Mouse (Mus musculus) midbrain, embryonic 12.5 days (tissue): ENCODE data around the gene Mon2. TPM values are rescaled to one million over a fixed set of nuclear protein-coding genes. Genes with fewer than 3 reads are reported as not detected.

Experiments
- ATAC-seq: fragments of 200-750 bp; cut with Nextera tagmentation; 2 replicates; pipeline ENCODE4 v1.8.0; 2017; ENCODE audit warnings: low read depth, moderate TSS enrichment, moderate library complexity; ENCODE audit not compliant: low FRiP score
- H3K27ac ChIP-seq: fragments of 300-500 bp; sonication (generic); replicated peaks from 2 replicates; pipeline ENCODE4 v1.5.1; 2016; ENCODE audit warnings: mild to moderate bottlenecking
- H3K27me3 ChIP-seq: fragments of 300-500 bp; sonication (generic); 2 replicates; pipeline ENCODE4 v1.6.1; 2016; ENCODE audit warnings: mild to moderate bottlenecking
- H3K36me3 ChIP-seq: fragments of 300-500 bp; sonication (generic); 2 replicates; pipeline ENCODE4 v1.6.1; 2016
- H3K4me1 ChIP-seq: fragments of 300-500 bp; sonication (generic); 2 replicates; pipeline ENCODE4 v1.6.1; 2016
- H3K4me2 ChIP-seq: fragments of 300-500 bp; sonication (generic); replicated peaks from 2 replicates; pipeline ENCODE4 v1.6.1; 2016; ENCODE audit warnings: mild to moderate bottlenecking, moderate library complexity
- H3K4me3 ChIP-seq: fragments of 300-500 bp; sonication (generic); 2 replicates; pipeline ENCODE4 v1.5.1; 2016; ENCODE audit warnings: mild to moderate bottlenecking
- H3K9ac ChIP-seq: fragments of 300-500 bp; sonication (generic); replicated peaks from 2 replicates; pipeline ENCODE4 v1.6.1; 2016; ENCODE audit warnings: mild to moderate bottlenecking, moderate library complexity
- H3K9me3 ChIP-seq: fragments of 300-500 bp; sonication (generic); 2 replicates; pipeline ENCODE4 v1.6.1; 2016; ENCODE audit warnings: mild to moderate bottlenecking
- WGBS: fragments of 180-500 bp; shearing (Covaris S2); methylation state at CpG from one replicate; pipeline ENCODE4 v1.1.7; 2016; 5-methylcytosine and 5-hydroxymethylcytosine counted together
- polyA plus RNA-seq: library from polyadenylated mRNA; unstranded; fragments of >200 nt; fragmentation: Nextera tagmentation; extraction: Ambion mirVana; gene quantifications from 2 replicates; pipeline ENCODE4 v1.2.1, GENCODE M21; 2016

Mon2 gene
- polyA plus RNA-seq, 1 experiment from 2014 or later: 42.1 TPM

DNA sequence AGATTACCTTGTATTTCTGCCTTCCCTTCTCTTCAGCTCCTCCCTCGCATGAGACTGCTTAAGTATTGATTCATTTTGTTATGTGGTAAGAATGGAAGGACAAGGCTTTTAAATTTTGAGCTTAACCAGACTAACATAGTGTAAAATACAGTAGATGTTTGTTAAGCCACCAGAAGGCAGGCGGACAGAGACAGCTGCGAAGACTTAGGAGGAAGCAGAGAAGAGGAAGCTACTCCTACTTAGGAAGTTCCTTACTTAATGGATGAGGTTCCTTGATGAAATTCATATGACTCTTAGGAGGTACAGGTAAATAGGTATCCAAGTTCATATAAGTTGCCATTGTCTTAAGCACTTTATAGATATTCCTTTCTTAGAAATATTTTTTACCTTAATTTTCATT is 16.3 kb upstream of the Mon2 start:
- Histone ChIP-seq H3K4me2 (no peak overlapping the region), H3K4me3 (no peak overlapping the region), H3K9ac (no peak overlapping the region), H3K27me3 (no peaks in the 10 kb centered on the region), H3K9me3 (no peaks in the 10 kb centered on the region), H3K36me3 (no peaks in the 10 kb centered on the region), H3K4me1 (no peaks in the 10 kb centered on the region), H3K27ac (no peak overlapping the region)
- no peak for ATAC-seq
- WGBS: 83% methylated on average over 3 of the region's 3 CpGs

- no peaks in the 10 kb centered on the region for H3K4me1 ChIP-seq
- no peak overlapping the region for H3K27ac ChIP-seq
- H3K27me3 ChIP-seq: no peaks in the 10 kb centered on the region
- ATAC-seq: peak; percentile 66
- WGBS: 32% methylated on average over 5 of the region's 5 CpGs
- H3K9me3 ChIP-seq: no peaks in the 10 kb centered on the region
- H3K9ac ChIP-seq: no peak overlapping the region
- H3K4me3 ChIP-seq: no peak overlapping the region
- H3K4me2 ChIP-seq: no peak overlapping the region
- H3K36me3 ChIP-seq: no peaks in the 10 kb centered on the region
These were observed 15.4 kb upstream of the Mon2 start for GRCm38 (mm10) chr10:123091737-123092136.

DNA sequence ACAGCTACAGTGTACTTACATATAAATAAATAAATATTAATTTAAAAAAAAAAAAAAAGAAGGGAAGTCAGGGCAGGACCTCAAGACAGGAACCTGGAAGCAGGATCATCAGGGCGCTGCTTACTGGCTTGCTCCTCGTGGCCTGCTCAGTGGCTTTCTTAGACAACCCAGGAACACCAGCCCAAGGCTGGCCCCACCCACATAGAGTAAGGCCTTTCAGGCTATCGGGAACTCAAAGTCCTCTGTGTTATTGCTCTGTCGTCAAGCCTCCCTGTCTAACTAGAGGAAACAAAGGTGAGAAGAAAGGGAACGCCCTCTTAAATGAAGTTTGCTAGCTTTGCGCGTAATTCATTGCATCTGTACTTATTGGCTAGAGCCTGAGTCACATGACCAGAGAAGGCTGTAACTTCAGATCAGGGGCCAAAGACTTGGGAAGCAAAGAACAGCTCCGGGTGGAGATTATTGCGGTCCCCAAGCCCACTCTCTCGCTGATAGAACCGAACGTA is 13.2 kb upstream of the Mon2 start:
- Histone ChIP-seq H3K9ac (no peak overlapping the region), H3K27me3 (no peaks in the 10 kb centered on the region), H3K27ac (no peak overlapping the region), H3K36me3 (no peaks in the 10 kb centered on the region), H3K4me1 (no peaks in the 10 kb centered on the region; the same call in 1 of the 2 replicates), H3K9me3 (no peaks in the 10 kb centered on the region), H3K4me3 (no peak overlapping the region), H3K4me2 (no peak overlapping the region)
- ATAC-seq: no peak
- WGBS: 83% methylated on average over 12 of the region's 12 CpGs

DNA sequence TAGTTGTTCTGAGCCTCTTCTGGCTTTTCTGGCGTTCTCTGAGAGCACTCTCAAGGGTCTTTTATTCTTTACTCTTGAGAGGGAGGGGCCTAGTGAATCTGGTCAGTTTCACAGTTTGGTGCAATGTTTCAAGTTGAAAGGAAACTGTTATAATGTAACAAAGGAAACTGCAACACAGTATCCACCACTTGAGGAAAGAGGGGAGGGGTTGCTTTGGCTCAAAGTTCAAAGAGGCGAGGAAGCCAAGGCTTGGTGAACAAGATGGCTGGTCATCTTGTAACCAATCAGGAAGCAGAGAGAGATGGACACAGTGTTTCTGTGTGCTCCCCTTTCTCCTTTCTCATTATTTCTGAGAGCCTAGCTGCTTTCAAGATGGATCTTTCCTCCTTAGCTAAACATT is 10.5 kb upstream of the Mon2 start:
- no peak overlapping the region for H3K4me3 ChIP-seq
- H3K27me3 ChIP-seq: no peaks in the 10 kb centered on the region
- no peaks in the 10 kb centered on the region; the same call in 1 of the 2 replicates for H3K4me1 ChIP-seq
- whole genome bisulfite sequencing: 71% methylated on average over 2 of the region's 2 CpGs
- H3K9me3 ChIP-seq: no peaks in the 10 kb centered on the region
- H3K27ac ChIP-seq: no peak overlapping the region
- H3K4me2 ChIP-seq: no peak overlapping the region
- no peak overlapping the region for H3K9ac ChIP-seq
- no peaks in the 10 kb centered on the region for H3K36me3 ChIP-seq
- no peak for ATAC-seq

- no peak overlapping the region for H3K4me2 ChIP-seq
- H3K4me1 ChIP-seq: no peaks in the 10 kb centered on the region; the same call in 1 of the 2 replicates
- no peak overlapping the region for H3K27ac ChIP-seq
- no peak overlapping the region for H3K9ac ChIP-seq
- no peak for ATAC-seq
- no peaks in the 10 kb centered on the region for H3K27me3 ChIP-seq
- H3K4me3 ChIP-seq: no peak overlapping the region
- 74% methylated on average over 10 of the region's 10 CpGs for WGBS
- H3K9me3 ChIP-seq: no peaks in the 10 kb centered on the region
- no peaks in the 10 kb centered on the region for H3K36me3 ChIP-seq
These were observed 8.8 kb upstream of the Mon2 start for GRCm38 (mm10) chr10:123084900-123085641.

DNA sequence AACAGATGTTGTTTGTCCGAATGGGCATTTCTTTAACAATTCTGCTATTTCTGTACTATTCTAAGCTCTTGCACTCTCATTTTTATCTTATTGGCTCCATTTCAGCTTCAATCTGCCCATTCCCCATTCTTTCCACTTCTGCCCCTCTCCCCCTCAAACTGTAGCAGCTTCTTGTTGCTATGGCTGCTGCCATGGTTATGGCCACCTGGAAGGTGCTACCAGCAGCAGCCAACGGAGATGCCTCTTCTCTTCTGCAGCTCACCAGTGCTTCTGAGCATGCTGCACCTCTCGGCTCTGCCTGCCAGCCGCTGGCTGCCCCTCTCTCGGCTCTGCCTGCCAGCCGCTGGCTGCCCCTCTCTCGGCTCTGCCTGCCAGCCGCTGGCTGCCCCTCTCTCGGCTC is 8.0 kb upstream of the Mon2 start:
- H3K4me3 ChIP-seq: no peak overlapping the region
- H3K36me3 ChIP-seq: no peaks in the 10 kb centered on the region
- no peak overlapping the region for H3K27ac ChIP-seq
- 69% methylated on average over 9 of the region's 9 CpGs for WGBS
- no peak overlapping the region for H3K4me2 ChIP-seq
- H3K9ac ChIP-seq: no peak overlapping the region
- no peak for ATAC-seq
- no peaks in the 10 kb centered on the region; the same call in 1 of the 2 replicates for H3K4me1 ChIP-seq
- H3K9me3 ChIP-seq: no peaks in the 10 kb centered on the region
- no peaks in the 10 kb centered on the region for H3K27me3 ChIP-seq

GRCm38 (mm10) chr10:123075751-123076242 is 508 bp downstream of the Mon2 start:
- Histone ChIP-seq H3K9ac (peak overlapping the region; percentile 84), H3K27me3 (no peaks in the 10 kb centered on the region), H3K36me3 (peaks cover 6% of the 10 kb centered on the region; the same call in 1 of the 2 replicates), H3K4me1 (peaks cover 11% of the 10 kb centered on the region), H3K27ac (peak overlapping the region; percentile 73), H3K4me3 (peak overlapping the region; percentile 97), H3K9me3 (no peaks in the 10 kb centered on the region), H3K4me2 (peak overlapping the region; percentile 68)
- WGBS: under 1% methylated on average over 42 of the region's 48 CpGs
- peak; percentile 81 for ATAC-seq

GRCm38 (mm10) chr10:123071997-123072396 is 4.3 kb downstream of the Mon2 start:
- Histone ChIP-seq H3K4me2 (no peak overlapping the region), H3K4me1 (peaks cover 11% of the 10 kb centered on the region), H3K9ac (no peak overlapping the region), H3K36me3 (peaks cover 14% of the 10 kb centered on the region), H3K9me3 (0 out of 2 replicates have a peak, but pooled peaks cover 5% of the 10 kb centered on the region), H3K27me3 (no peaks in the 10 kb centered on the region), H3K4me3 (no peak overlapping the region), H3K27ac (no peak overlapping the region)
- no peak for ATAC-seq
- WGBS: 94% methylated on average over 2 of the region's 2 CpGs

DNA sequence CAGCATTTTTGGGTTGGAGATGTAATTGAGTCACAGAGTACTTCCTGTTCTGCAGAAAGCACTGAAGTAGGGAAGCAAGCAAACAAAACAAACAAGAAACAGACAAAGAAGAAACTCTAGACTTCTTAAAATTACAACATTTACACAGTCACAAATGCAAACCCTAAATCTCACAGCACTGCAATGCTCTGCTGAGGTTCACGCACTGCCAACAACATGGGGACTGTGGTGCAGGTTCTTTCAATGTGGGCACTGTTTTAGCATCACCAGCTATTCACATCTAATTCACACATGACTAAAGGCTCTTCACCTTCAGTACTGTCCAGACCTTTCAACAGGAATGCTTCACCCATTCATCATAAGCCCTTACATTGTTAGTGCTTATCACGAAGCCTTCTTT is 13.3 kb downstream of the Mon2 start:
- Histone ChIP-seq H3K36me3 (no peaks in the 10 kb centered on the region), H3K4me1 (no peaks in the 10 kb centered on the region), H3K9ac (no peak overlapping the region), H3K4me2 (no peak overlapping the region), H3K4me3 (no peak overlapping the region), H3K27me3 (no peaks in the 10 kb centered on the region), H3K27ac (no peak overlapping the region), H3K9me3 (no peaks in the 10 kb centered on the region)
- WGBS: 100% methylated on average over 2 of the region's 2 CpGs
- ATAC-seq: no peak

DNA sequence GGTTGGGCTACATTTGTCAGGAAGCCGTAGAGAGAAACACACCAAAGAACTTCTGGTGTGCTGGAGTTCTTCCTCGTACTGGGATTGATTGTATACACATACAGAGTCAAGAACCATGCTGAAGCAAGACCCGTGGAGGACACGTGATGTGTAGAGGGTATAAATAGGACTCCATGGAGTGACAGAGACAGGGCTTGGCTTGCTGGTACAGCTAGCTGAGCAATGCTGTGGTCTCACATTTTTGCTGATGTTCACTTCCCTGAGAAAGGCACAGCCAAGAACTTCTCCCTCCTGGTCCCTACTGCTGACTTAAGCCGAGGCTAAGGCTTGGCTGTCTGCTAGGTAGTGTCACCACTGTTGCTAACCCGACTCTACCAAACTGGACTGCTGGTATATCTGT is 15.5 kb downstream of the Mon2 start:
- no peaks in the 10 kb centered on the region for H3K4me1 ChIP-seq
- H3K36me3 ChIP-seq: no peaks in the 10 kb centered on the region
- 92% methylated on average over 6 of the region's 6 CpGs for WGBS
- H3K27ac ChIP-seq: no peak overlapping the region
- no peaks in the 10 kb centered on the region for H3K27me3 ChIP-seq
- no peak overlapping the region for H3K4me2 ChIP-seq
- no peak overlapping the region for H3K9ac ChIP-seq
- H3K9me3 ChIP-seq: no peaks in the 10 kb centered on the region
- no peak overlapping the region for H3K4me3 ChIP-seq
- no peak for ATAC-seq

GRCm38 (mm10) chr10:123057082-123057481 is 19.2 kb downstream of the Mon2 start:
- Histone ChIP-seq H3K9me3 (no peaks in the 10 kb centered on the region), H3K27me3 (no peaks in the 10 kb centered on the region), H3K4me1 (no peaks in the 10 kb centered on the region), H3K4me2 (no peak overlapping the region), H3K27ac (no peak overlapping the region), H3K9ac (no peak overlapping the region), H3K36me3 (no peaks in the 10 kb centered on the region), H3K4me3 (no peak overlapping the region)
- 89% methylated on average over 1 of the region's 1 CpGs for WGBS
- ATAC-seq: no peak

GRCm38 (mm10) chr10:123056463-123056862 is 19.8 kb downstream of the Mon2 start:
- H3K4me1 ChIP-seq: no peaks in the 10 kb centered on the region
- H3K27me3 ChIP-seq: no peaks in the 10 kb centered on the region
- 84% methylated on average over 10 of the region's 10 CpGs for WGBS
- no peak overlapping the region for H3K9ac ChIP-seq
- no peaks in the 10 kb centered on the region for H3K9me3 ChIP-seq
- no peak overlapping the region for H3K4me3 ChIP-seq
- ATAC-seq: no peak
- H3K36me3 ChIP-seq: no peaks in the 10 kb centered on the region
- H3K4me2 ChIP-seq: no peak overlapping the region
- no peak overlapping the region for H3K27ac ChIP-seq
